Mouse (Mus musculus) large intestine, adult 2 months (tissue): ENCODE results near the gene Klri2. TPM values are rescaled to one million over a fixed set of nuclear protein-coding genes. Genes with fewer than 3 reads are reported as not detected.
"Not testable (repeated sequence)": the region's sequence is repeated elsewhere in the genome, so short reads cannot be mapped to it uniquely, and the experiment has no call there.

Source experiments
- DNase-seq: peaks from one replicate; pipeline ENCODE4 v3.0.0-alpha.2; 2012; ENCODE audit warnings: low read depth, low spot score
- WGBS: fragments of 180-500 bp; shearing (Covaris S2); methylation state at CpG from one replicate; pipeline ENCODE4 v1.1.7; 2018; 5-methylcytosine and 5-hydroxymethylcytosine counted together
- polyA plus RNA-seq: library from polyadenylated mRNA; depleted of rRNA; stranded (reverse); fragments of >200 nt; gene quantifications from 2 replicates; pipeline ENCODE4 v1.2.3, GENCODE M21; 2012; rRNA removed

The Klri2 gene
- 0.01 TPM in 1 of 2 replicates, not detected in the other for polyA plus RNA-seq

- DNase-seq, result no peak
- WGBS, result 57% methylated on average over 2 of the region's 2 CpGs
These were observed at the start of gene Klri2 for GRCm38 (mm10) chr6:129740069-129740721. Gene Klri2, minus strand, starts transcription at chr6:129740484.

DNA sequence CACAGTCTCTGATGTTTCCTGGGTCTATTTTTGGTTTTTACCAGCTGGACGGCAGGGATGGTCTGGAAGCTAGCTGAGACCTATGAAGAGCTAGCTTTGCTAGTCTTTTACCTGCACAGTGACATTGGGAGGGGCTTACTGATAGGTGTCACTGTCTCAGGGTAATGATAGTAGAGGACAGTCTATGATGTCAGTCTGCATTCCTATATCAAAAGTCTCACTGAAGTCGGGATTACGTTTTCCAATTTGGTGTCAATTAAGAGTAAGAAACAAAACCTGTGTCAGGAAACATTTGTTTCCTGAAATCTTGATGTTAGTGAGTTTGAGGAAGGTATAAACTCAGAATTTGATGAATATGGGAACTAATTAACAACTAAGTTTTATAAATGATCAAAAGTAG is 43.9 kb upstream of the Klri2 start, which contains the start of gene Gm156:
TSS of gene Gm156 (minus strand) at position 101 of the 400 bp plus-strand sequence.
- WGBS, result 87% methylated on average over 3 of the region's 3 CpGs
- not testable (repeated sequence) for DNase-seq

- 62% methylated on average over 3 of the region's 3 CpGs for WGBS
- DNase-seq, result no peak
These were observed 7.4 kb upstream of the Klri2 start for GRCm38 (mm10) chr6:129747654-129748032.

GRCm38 (mm10) chr6:129747016-129747653 is 6.9 kb upstream of the Klri2 start:
- WGBS, result 69% methylated on average over 4 of the region's 4 CpGs
- DNase-seq, result no peak

DNA sequence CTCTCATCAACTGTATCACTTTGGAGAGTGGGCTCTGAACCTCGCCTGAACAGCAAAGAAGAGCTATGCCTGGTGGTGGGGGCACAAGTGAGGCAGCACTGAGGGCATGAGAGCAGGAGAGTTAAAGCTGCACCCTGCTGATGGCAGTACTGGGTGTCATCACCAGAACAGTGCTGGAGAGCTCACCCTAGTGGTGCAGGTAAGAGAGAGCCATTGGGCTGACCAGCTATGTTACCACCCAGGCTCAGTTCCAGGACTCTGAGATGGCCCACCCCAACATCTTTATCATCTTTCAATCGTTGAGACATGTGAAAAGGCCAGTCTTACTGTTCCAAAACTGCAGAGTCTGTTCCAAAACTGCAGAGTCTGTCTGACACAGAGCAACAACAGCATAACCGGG is 5.9 kb upstream of the Klri2 start:
- 48% methylated on average over 3 of the region's 3 CpGs for WGBS

GRCm38 (mm10) chr6:129736414-129736813 is 3.9 kb downstream of the Klri2 start:
- DNase-seq, result no peak

More for the DNA sequence above, 5.9 kb upstream of the Klri2 start:
- DNase-seq, result no peak

- no peak for DNase-seq
- 90% methylated on average over 1 of the region's 1 CpGs for WGBS
These were observed 13.0 kb downstream of the Klri2 start for GRCm38 (mm10) chr6:129727237-129727636.

DNA sequence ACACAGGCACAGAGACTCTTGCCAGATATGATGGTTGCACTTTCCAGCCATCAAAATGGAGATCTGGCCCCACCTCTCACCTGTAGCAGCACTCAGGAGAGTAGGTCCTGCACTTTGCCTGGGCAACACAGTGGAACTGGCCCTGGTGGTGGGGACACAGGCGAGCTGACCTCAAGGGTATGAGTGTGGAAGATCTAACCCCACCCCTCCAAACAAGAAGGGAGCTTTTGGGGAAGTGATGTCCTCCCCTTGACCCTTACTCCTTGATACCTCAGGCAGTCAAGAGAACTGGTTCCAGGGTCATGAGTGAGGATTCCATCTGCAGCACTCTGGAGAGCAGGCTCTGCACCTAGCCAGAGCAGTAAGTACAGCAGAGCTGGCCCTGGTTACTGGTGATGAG is 18.9 kb downstream of the Klri2 start:
- DNase-seq, result no peak
- WGBS, result 25% methylated on average over 1 of the region's 1 CpGs

- DNase-seq, result no peak
- WGBS, result 15% methylated on average over 3 of the region's 3 CpGs
These were observed 19.8 kb downstream of the Klri2 start for GRCm38 (mm10) chr6:129720487-129720886.

DNA sequence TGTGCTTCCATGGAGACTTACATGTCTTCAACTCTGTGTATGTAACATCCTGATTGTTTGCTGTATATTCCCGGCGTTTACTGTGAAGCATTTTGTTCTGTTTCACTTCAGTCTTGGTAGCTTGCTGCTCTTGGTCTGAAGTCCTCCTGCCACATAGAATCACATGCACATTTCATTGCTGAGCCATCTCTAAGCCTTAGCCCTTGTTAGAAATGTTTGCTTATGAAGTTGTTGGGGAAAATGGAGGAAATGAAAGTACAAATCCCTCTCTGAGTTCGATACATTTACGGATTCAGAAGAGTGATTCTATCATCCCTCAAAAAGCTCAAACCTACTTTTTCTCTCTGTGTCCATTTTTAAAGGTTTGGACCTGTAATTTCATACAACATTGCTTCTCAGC is 23.3 kb downstream of the Klri2 start, which contains the start of gene Klri1:
TSS of gene Klri1 (minus strand) at position 101 of the 400 bp plus-strand sequence.
- 78% methylated on average over 4 of the region's 4 CpGs for WGBS
- DNase-seq, result no peak

DNA sequence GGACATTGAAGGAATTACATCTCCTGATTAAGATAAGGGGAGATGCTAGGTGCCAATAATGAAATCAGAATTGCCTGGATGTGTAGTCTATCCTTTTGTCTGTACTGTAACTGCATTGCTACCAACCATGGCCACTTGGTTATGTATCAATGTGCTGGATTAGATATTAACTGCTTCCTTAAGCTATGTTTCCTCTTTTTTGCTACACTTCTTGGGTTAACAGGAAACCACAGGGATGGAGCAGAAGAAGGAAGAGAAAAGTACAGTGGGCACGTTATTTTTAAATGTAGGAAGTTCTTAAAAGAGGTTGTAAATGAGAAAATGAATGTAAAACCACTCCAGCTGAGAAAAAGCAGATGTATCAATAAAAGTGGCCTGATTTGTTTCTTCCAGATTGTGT is 26.7 kb downstream of the Klri2 start:
- DNase-seq, result no peak
- 11% methylated on average over 1 of the region's 1 CpGs for WGBS

GRCm38 (mm10) chr6:129691436-129691835 is 48.8 kb downstream of the Klri2 start:
- 78% methylated on average over 10 of the region's 10 CpGs for WGBS
- not testable (repeated sequence) for DNase-seq

- DNase-seq, result no peak
- 23% methylated on average over 1 of the region's 1 CpGs for WGBS
These were observed 59.9 kb downstream of the Klri2 start for GRCm38 (mm10) chr6:129680379-129680778.

Other genes with a start within 250 kb of the Klri2 start
- 0.07 TPM in 1 of 2 replicates, not detected in the other for gene Olr1, start 233.3 kb downstream of the Klri2 start, polyA plus RNA-seq
- gene Tmem52b, start 227.9 kb downstream of the Klri2 start, polyA plus RNA-seq, result not detected in 2 replicates
- gene Gabarapl1, start 207.3 kb downstream of the Klri2 start, polyA plus RNA-seq, result 20.2 and 21.5 TPM in 2 replicates
- 0.16 and 0.19 TPM in 2 replicates for gene Klre1, start 162.6 kb downstream of the Klri2 start, polyA plus RNA-seq
- gene Klrd1, start 148.7 kb downstream of the Klri2 start, polyA plus RNA-seq, result 0.36 and 0.91 TPM in 2 replicates
- gene Klrk1, start 116.6 kb downstream of the Klri2 start, polyA plus RNA-seq, result 0.15 and 0.18 TPM in 2 replicates
- gene Klrc3, start 97.1 kb downstream of the Klri2 start, polyA plus RNA-seq, result not detected in 2 replicates
- 0.19 TPM in 1 of 2 replicates, not detected in the other for gene Klrc2, start 79.8 kb downstream of the Klri2 start, polyA plus RNA-seq
- gene Klrc1, start 61.5 kb downstream of the Klri2 start, polyA plus RNA-seq, result 0.10 and 0.18 TPM in 2 replicates
- gene Klri1, start 23.4 kb downstream of the Klri2 start, polyA plus RNA-seq, result 0.14 and 0.19 TPM in 2 replicates
- gene Gm156, start 43.8 kb upstream of the Klri2 start, polyA plus RNA-seq, result not detected in 2 replicates
- not detected in 2 replicates for gene Gm17631, start 122.2 kb upstream of the Klri2 start, polyA plus RNA-seq
- gene Klra17, start 136.2 kb upstream of the Klri2 start, polyA plus RNA-seq, result 0.48 and 0.49 TPM in 2 replicates
- gene Klra5, start 177.2 kb upstream of the Klri2 start, polyA plus RNA-seq, result 0.16 TPM in 1 of 2 replicates, not detected in the other